Mouse (Mus musculus): ENCODE measurements around the gene Mad2l2. TPM values are rescaled to one million over a fixed set of nuclear protein-coding genes. Genes with fewer than 3 reads are reported as not detected.
A peak's percentile ranks its signal among the peaks of the same experiment; 100 is the strongest.

The Mad2l2 gene
- total RNA-seq (2021) = 10 to 100 TPM; 11.2 to 13.1 TPM
- long read RNA-seq, transcript Mad2l2-201 (8 exons, 1,535 nt) = major isoform, 6 of 11 reads
- long read RNA-seq, partial matches to known transcripts = 2 of 11 reads
- long read RNA-seq, other reads (novel, unspliced or antisense) = 2 of 11 reads

DNA sequence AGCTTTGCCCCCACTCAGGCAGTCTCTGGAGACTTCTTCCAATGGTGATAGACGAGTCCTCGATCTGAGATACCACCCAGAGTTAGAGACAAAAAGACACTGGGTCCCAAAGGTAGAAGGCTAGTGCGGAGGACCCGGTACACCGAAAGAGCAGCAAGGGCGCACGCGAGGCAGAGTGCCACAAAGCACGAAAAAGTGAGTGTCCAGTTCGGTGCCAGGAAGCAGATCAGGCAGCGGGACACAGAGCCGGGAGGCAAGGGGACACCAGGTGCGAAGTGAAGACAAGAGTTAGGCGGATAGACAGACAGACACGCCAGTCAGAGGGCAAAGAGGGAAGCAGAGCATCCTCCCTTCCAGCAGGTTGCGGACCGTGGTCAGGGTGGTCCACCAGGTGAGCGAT, at the start of gene Mad2l2:
TSS of gene Mad2l2 (plus strand) at position 252 of the 400 bp plus-strand sequence.
- no peak for DNase-seq (ENCODE audit: low spot score in 2 of 2)

DNA sequence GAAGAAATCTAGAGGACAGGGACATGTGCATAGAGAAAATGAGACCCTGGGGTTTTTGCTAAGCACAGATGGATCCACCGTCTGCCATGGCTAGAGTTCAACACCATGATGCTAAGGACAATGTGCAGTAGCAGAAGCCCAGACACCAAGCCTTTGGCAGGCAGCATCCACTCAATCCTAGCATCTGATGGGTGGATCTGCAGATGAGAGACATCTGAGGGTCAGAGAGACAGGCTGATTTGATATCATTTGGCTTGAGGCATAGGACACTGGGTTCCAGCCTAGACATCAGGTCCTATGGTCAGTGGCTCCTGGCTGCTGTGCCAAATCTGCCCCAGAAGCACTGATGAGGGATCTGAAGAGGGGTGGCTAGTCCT, 49.6 kb upstream of the Mad2l2 start:
- no peak for DNase-seq (ENCODE audit: low spot score in 2 of 2)

DNA sequence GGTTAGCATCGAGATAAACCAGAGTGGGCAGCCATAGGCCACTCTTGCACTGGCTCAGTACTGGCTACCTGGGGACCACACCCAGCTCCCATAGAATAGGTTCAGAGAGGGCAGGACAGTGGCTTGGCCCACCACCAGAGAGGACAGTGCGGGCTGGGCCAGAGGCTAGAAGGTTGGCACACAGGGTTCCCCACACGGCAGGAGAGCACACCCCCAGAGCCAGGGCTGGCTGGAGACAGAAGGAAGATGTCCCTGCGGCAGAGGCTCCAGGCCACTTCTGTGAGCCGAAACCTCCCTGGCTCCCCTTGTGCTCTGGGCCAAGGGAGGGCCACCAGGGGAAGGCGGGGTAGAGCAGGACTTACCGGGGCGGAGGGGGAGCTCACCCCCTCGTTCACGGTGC, 49.0 kb upstream of the Mad2l2 start:
- DNase-seq (ENCODE audit: low spot score in 2 of 2) = no peak

DNA sequence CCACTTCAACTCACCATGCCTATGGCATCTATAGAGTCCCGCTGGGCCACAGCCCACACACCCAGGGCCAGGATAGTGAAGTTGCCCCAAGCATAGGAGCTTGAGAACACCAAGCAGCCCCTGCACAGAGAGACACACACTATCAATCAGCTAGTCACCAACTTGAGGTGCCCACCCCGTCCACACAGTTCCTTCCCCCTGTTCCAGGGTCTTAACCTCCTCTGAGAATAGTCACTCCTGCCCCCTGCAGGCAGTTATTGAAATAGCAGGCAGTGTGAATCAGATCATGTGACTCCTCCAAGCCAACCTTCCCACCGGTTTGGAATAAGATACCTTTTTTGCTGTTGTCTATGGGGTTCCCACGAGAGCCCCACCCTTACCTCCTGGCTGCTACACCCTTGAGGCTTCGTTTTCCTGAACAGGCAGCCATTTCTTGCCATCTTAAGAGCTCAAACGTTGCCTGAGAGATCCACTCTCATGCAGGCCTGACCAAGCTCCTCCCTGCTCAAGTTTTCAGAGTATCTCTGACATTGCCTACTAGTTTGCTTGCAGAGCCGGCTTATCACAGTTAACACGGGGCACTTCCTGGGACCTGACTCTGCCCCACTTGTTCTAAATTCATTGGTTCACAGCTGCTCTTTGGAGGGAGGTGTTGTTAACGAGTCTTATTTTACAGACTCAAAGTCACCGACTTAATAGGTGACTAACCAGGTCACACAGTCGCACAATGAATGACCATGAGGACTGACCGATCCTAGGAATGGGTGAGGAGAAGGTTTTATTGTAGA, 47.7 kb upstream of the Mad2l2 start:
- peak in 1 of 2 experiments; percentile 48 for DNase-seq (ENCODE audit: low spot score in 2 of 2)

DNA sequence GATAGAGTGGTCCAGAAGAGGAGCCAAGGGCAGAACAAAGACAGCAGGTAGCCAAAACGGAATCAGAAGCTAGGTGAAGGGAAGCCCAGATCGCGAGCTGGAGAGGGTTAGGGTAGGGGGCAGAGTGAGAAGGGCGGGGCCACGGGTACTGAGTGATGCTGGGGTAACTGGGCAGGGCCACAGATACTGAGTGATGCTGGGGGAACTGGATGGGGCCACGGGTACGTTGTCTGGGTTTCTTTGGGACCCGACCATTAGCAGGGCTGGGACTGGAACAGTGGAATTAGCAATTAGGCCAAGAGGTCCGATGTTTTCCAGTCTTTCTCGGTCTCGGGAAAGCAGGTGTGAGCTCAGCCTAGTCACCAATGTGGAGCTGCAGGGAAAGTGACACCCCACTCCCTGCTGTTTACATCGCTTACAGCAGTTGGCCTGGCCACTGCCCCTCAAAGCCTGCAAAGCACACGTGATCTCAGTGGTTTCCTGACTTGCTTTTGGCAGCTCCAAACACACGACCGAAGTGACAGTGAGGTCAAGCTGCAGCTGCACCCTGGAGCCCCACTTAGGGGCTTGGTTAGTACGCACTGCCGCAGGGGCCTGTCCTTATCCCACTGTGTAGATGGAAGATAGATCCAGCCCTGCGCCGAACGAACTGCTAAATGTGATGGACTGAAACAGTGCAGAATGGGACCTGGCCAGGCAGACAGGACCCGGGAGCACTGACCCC, 46.8 kb upstream of the Mad2l2 start:
- no peak for DNase-seq (ENCODE audit: low spot score in 2 of 2)

DNA sequence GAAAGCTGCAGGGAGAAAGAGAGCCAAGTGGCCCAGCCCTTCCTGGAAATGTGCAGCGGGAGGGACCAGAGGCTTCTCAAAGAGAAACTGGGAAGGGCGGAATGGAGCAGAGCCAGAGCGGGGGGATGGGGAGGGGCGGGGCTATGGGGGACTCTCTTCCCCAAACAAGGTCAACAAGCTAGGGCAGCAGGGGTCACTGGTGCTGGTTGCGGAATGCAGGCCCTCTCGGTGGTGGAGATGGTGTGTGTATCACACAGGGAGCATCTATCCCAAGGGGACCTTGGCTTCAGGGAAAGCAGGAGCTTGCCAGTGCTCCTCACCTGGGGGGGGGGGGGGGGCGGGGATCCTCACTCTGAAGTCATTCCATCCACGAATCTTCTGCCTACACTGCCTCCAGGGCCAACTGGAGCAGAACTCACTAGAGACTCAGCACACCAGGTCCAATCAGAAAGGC, 45.9 kb upstream of the Mad2l2 start:
- no peak for DNase-seq (ENCODE audit: low spot score in 2 of 2)

DNA sequence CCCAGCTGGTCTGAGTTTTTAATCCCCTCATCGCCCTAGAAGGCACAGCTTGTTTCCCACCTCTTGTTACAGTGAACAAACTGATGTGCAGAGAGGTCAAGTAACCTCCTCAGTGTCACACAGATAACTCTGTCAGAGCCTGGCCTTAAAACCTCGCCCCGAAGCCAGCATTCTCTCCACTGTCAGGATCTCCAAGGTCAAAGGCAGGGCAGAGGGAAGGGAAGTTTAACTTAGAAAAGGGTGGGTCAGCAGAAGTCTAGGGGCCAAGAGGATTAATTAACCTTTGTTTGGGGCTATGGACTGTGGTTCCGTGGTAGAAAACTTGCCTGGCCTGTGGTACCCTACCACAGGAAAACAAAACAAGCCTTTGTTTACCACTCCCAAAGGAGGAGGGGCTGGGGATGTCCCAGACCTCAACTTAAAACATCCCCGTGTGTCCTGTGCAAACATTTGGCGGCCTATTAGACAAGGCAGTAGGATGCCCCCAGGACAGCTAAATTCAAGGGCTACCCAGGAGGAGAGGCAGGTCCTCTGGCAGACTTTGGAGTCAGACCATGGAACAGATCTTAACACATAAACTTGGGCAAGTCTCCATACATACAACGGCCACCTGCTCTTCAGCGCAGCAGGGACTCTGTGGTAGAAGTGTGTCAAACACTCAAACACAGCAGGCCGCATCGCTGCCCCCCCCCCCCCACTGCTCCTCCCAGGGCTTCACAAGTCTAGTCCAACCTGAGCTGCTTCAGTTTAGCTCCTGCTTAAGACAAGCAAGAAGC, 44.9 kb upstream of the Mad2l2 start:
- no peak for DNase-seq (ENCODE audit: low spot score in 2 of 2)

DNA sequence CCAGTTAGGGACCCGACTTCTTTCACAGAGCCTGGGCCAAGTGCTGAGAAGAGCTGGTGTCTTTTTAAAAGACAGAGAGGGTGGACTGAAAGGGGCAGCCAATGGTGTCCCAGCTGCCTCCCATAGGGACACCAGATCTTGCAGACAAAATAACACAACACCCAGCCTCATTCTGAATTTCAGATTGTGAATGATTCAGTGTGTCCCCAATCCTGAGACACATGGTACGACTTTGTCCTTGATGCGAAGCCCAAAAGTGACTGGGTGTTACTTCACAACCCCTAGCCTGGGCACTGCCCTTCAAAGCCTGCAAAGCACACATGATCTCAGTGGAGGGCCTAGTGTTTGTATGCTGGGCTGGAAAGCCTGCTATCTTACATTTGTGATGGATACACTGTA, 44.3 kb upstream of the Mad2l2 start:
- no peak for DNase-seq (ENCODE audit: low spot score in 2 of 2)

DNA sequence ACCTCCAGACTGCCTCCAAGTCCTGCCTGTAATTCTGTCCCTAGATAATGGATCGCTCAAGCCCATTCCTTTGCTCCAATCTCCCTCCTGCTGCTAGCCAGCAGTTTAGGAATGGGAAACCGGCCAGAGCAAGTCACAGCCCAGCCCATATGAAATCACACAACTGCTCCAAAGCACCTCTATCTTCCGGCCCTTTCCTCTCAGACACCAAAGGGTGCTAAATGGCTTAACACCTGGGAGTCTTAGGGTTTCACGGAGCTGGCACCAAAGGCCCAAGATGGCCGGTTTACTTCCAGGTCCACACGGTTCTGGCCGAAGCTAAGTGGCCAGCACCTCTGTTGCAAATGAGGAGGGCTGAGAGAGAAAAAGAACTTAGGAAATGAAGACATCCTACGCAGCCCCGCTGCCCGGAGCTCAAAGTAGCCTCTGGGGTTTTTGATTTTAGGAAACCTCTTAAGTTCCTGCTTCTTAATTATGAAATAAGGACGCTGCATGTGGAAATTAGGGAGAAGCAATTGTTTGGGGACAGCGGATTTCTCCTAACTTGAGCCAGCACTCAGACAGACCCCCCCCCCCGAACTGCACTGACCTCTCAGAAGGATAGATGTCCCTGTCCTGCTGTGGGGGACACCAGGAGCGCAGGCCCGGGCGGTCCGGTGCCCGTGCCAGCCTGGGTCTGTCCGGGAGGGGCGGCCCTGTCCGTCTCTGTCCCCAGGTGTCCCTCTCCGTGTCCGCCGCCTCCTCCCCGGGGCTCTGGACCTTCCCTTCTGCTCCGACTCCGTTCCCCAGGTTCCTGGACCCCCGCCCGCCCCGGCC, 42.9 kb upstream of the Mad2l2 start:
- no peak for DNase-seq (ENCODE audit: low spot score in 2 of 2)

DNA sequence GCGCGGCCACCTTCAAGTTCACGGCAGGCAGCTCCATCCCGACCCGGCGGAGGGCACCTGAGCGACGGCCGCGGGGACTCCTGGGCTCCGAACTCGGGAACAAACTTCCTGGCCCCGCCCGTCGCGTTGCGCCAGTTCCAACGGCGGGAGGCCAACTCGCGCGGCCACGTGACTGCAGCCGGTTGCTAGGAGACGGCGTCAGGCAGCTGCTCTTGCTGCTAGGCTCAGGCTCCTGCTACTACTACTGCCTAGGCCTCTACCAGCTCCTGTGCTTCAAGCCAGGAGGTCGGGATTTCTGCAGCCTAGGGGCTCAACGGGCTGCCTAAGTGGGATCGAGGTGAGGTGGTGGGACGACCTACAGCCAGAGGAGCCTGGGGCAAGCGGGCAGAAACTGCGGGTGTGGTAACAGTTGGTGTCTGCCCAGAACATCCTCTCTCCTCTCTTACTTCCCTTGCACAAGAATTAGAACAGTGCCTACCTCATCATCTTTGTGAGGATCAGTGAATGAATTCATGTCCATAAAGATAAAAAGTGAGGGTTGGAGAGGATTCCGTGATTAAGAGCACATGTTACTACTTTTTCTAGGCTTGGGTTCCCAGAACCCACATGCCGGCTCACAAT, 42.2 kb upstream of the Mad2l2 start, which contains the start of gene Agtrap:
TSS of gene Agtrap (minus strand) at position 125 of the 621 bp plus-strand sequence.
- DNase-seq (ENCODE audit: low spot score in 2 of 2) = peak; percentile 92 to 96

DNA sequence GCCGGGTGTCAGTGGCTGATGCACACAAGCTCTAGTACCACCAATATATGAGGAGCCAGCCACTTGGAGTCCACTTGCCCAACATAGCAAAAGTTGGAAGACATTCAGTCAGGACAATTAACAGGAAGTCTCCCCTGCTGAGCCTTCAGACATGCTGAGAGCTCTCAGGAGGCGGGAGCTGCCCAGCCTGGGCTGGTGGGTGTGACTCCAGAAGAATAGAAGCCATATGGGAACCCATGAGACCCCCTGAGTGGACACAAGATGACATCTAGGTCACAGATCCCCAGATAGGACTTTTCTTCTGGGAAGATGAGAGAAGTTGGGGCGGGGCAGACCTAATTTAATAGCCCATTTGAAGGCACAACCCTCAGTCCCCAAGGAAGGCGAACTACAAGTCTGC, 41.0 kb upstream of the Mad2l2 start:
- no peak for DNase-seq (ENCODE audit: low spot score in 2 of 2)

DNA sequence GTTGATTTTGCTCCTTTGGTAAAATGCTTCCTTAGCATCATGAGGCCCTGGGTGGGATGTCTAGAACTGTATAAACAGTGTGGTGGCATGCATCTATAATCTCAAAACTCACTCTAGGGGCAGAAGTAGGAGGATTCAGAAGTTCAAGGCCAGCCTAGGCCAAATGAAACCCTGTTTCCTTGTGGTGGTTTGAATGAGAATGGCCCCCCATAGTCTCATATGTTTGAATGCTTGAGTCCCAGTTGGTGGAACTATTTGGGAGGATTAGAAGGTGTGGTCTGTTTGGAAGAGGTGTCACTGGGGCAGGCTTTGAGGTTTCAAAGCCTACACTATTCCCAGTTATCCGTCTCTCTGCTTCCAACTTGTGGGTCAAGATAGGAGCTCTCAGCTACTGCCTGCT, 39.0 kb upstream of the Mad2l2 start:
- DNase-seq (ENCODE audit: low spot score in 2 of 2) = no peak

DNA sequence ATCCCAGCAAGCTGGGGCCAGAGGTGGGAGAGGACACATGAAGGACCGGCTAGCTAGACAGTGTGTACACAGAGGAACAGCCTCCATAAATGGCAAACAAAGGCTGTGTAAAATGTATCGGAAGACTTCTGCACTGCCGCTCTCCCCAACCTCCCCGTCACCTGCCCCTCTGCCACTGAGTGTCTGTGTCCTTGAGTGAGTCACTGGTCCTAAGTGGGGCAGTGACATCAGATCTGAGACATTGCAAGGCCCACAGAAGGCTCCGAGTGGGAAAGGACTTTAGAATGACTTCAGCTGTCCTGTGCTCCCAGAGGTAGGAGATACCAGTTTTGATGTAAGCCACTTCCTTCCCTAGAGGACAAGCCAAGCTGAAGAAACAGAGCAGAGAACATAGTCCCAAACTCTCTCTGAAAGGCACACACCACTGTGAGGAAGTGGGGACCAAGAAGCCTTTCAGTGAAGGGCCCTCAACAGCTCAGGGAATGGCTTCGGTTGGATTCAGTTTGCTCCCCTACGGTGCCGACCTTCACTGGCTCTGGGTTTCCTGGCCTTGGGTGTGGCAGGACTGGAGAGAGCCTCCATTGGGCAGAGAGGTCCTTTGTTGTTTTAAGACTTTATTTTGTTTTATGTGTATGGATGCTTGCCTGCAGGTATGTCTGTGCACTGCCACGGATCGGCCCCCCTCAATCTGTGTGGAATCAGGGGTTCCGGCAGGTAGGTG, 37.5 kb upstream of the Mad2l2 start:
- DNase-seq (ENCODE audit: low spot score in 2 of 2) = no peak

DNA sequence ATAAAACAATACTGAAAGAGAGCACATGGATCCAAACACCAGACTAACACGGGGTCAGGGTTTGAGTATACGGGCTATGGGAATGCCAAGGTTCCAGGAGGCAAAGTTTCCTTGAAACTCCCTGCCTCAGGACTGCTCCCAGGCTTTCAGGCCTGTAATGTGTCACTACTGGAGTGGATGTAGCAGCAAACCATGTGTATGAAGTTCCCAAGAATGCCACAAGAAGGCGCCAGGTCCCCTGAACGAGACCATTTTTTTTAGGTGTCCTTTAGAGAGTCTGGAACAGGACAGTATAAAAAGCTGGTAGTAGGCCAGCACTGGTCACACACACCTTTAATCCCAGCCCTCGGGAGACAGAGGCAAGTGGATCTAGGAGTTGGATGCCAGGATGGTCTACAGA, 36.0 kb upstream of the Mad2l2 start:
- no peak for DNase-seq (ENCODE audit: low spot score in 2 of 2)

DNA sequence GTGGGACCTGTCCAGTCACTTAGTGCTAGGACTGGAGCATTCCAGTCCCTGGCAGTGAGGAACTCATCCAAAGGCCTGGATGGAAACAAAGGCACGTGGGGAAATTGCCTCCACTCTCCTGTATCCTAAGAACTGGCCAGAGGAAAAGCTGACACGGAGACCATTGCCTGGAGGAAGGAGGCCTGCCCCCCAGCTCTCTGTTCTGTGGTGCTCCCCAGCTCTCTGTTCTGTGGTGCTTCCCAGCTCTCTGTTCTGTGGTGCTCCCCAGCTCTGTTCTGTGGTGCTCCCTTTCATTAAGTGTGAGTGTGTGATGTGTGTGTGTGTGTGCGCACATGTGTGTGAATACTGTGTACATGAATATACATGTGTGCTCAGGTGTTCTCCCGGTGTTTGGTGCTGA, 35.1 kb upstream of the Mad2l2 start:
- DNase-seq (ENCODE audit: low spot score in 2 of 2) = no peak

DNA sequence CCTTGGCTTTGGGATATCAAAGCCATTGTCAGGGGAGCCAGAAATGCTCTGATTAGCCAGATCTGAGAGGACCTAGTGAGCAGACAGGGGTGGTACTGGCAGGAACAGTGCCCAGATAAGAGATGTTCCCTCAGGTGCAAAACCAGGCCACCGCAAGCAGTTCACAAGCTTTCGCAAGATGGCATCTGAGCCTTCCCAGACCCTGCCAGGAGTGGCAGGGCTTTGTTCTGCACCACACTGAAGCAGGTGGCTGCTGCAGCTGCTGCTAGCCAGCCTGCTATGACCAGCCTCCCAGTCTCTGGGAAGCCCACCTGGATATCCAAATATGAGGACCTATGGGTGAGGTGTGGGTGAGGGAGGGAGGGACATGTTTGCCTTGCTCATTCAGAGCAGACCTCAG, 32.2 kb upstream of the Mad2l2 start:
- no peak for DNase-seq (ENCODE audit: low spot score in 2 of 2)

DNA sequence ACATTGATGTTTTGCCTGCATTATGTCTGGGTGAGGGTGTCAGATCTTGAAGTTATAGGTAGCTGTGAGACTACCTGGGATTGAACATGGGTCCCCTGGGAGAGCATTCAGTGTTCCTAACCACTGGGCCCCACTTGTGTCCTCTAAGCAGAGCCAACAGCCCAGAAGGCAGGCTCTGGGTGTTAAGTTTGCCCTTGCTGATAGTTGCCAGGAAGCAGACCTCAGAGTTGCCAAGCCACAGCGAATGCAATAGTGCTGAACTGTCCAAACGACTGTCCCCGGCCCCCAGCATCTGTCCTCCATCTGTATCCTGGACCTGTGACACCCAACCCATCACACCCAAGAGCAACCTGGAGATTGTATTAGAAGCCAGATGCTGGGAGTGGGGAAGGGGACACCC, 31.5 kb upstream of the Mad2l2 start:
- DNase-seq (ENCODE audit: low spot score in 2 of 2) = no peak

DNA sequence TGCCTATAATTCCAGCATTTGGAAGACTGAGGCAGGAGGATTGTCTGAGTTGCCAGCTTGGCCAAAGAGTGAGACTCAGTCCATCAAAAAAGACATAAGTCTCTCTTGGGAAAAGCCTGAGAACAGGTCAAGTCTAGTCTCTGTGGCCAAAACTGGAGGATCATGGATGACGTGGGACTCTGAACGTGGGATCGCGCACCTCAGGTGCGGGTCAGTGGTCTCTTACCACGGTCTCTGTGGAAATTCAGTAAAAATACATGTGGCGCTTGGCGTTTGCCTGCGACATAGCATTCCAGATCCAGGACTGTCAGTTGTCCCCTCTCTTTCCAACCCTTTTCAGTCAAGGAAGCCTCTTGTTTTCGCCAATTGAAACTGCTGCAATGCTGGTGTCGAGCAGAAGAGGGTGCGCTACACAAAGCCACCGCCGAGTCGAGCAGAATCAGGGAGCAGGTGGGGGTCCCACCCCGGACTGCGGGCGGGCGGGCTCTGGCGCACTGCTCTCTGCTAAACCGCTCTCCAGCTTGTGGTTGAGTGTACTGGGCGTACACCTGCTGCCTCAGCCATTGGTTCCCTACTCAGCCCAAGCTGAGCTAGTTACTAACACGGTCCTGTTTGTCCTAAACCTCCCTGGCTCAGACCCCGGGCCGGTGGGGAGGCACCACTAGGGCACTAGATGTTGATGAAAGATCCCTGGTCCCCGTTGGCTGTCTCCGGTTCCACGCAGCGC, 28.2 kb upstream of the Mad2l2 start:
- peak; percentile 63 to 79 for DNase-seq (ENCODE audit: low spot score in 2 of 2)

DNA sequence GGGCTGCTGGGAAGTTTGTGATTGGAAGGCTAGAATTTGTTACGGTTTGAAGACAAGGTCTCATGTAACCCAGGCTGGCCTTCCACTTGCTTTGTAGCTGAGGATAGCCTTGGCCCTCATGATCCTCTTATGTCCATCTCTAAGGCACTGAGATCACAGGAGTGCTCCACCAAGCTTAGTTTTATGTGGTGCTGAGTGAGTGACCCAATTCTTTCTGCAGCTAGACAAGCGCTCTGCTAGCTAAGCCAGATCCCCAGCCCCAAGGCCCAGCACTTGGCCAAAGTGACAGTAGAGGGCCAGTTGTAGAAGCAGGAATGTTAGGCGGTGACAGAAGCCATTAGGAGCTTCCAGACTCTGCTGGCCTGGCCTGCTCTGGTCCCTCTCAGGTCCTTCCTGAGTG, 26.0 kb upstream of the Mad2l2 start:
- no peak for DNase-seq (ENCODE audit: low spot score in 2 of 2)

All from layer of hippocampus, adult 18-20 months (tissue).